Mouse (Mus musculus) thymus, postnatal 36 days (tissue): Measurements from ENCODE around the gene Arhgef25.
A peak's percentile ranks its signal among the peaks of the same experiment; 100 is the strongest.
"Not testable (repeated sequence)": the region's sequence is repeated elsewhere in the genome, so short reads cannot be mapped to it uniquely, and the experiment has no call there.

Source experiments
- DNase-seq, 2 experiments: peaks; one replicate each; pipeline ENCODE4 v3.0.0; 2022; ENCODE audit warnings: mixed read lengths in 2 of 2

Arhgef25 gene

GRCm38 (mm10) chr10:127135118-127135836, 54.6 kb downstream of the Arhgef25 start:
- peak; percentile 60 to 74 for DNase-seq

- DNase-seq = not testable (repeated sequence)
Observed at GRCm38 (mm10) chr10:127134394-127135035, 55.4 kb downstream of the Arhgef25 start.
